Mouse (Mus musculus) spleen, adult 2 months (tissue): ENCODE data around the gene Olfr742.

Source experiments
- CTCF ChIP-seq: fragments of 200-500 bp; IDR thresholded peaks from 2 replicates; pipeline ENCODE4 v1.5.1; 2011; ENCODE audit warnings: mild to moderate bottlenecking, inconsistent platforms; ENCODE audit not compliant: insufficient read depth, insufficient read length, insufficient replicate concordance; ENCODE audit errors: extremely low read depth
- POLR2A ChIP-seq: fragments of 200-500 bp; IDR thresholded peaks from 2 replicates; pipeline ENCODE4 v1.6.1; 2011; ENCODE audit warnings: low read depth, low read length, inconsistent platforms

DNA sequence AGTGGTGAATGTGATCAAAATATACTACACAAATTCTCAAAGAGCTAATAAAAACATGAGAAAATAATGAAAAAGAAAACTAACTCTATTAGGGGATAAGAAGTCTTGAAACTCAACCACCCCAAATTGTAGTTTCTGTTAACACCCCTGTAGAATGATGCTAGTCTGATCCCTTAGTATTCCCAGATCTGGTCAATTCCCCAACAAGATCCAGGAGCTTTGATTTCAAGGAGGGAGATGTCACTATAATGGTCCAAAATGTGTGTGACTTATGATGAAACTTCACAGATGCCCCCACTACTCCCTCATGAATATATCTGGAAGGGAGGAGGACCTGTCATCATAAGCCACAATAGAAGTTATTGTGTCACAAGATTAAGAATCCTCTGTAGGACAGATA is 18.1 kb downstream of the Olfr742 start, which contains the start of gene Olfr743:
- TF ChIP-seq CTCF: no peak
- no peak for TF ChIP-seq POLR2A
